Mouse (Mus musculus): ENCODE results near the gene Bnc1. TPM values are rescaled to one million over a fixed set of nuclear protein-coding genes. Genes with fewer than 3 reads are reported as not detected.

The Bnc1 gene
- total and polyA plus RNA-seq, 3 experiments, result not detected

DNA sequence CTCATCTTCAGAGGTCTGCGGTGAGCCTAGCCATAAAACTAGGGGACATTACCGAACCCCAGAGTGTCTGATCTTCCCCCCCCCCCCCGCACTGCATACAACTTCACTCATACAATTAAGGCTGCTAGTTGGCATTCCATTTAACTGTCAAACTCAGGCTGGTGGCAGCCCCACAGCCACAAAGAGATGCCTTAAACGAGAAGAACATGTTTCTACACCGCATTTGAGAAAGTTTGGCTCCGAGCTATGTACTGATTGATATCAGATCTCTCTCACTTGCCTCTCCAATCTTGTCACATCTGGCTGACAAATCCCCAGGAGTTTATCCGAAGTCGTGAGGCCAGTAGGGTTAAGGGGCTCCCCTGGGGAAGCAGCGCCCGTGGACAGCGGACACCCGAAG is 976 bp downstream of the Bnc1 start:
- TF ChIP-seq PAX5 (IDR thresholded peaks at IDR 0.05; ENCODE audit: low read length) (no peak), MAZ (IDR thresholded peaks at IDR 0.05; ENCODE audit: low read depth, low read length) (no peak), ZKSCAN1 (IDR thresholded peaks at IDR 0.05; ENCODE audit: borderline replicate concordance, low read depth, low read length) (no peak), MYC (IDR thresholded peaks at IDR 0.05; ENCODE audit: low read depth, low read length) (no peak), SMC3 (IDR thresholded peaks at IDR 0.05; ENCODE audit: low read depth, low read length) (no peak), CTCF (conservative IDR thresholded peaks at IDR 0.05 in 1 of 2, IDR thresholded peaks at IDR 0.05 in 1 of 2; ENCODE audit: low read depth in 2 of 2, low read length in 2 of 2) (no peak), NRF1 (IDR thresholded peaks at IDR 0.05; ENCODE audit: low read depth, low read length) (no peak), IRF4 (IDR thresholded peaks at IDR 0.05; ENCODE audit: low read depth, low read length) (no peak), MAFK (IDR thresholded peaks at IDR 0.05; ENCODE audit: insufficient replicate concordance, low read length) (no peak), ZNF384 (IDR thresholded peaks at IDR 0.05; ENCODE audit: low read depth, low read length) (no peak), POLR2A (IDR thresholded peaks at IDR 0.05; ENCODE audit: low read depth, low read length) (no peak), SIN3A (IDR thresholded peaks at IDR 0.05; ENCODE audit: low read length) (no peak), ZMIZ1 (IDR thresholded peaks at IDR 0.05; ENCODE audit: low read depth, low read length) (no peak), RCOR1 (conservative IDR thresholded peaks at IDR 0.05; ENCODE audit: low read depth, low read length) (no peak), E2F4 (IDR thresholded peaks at IDR 0.05; ENCODE audit: insufficient replicate concordance, low read depth, low read length) (no peak)
- Histone ChIP-seq H3K36me3 (replicated peaks in 1 of 2; ENCODE audit: control insufficient read depth in 1 of 2, insufficient read depth in 1 of 2, low read length in 1 of 2) (no peaks in the 10 kb centered on the region), H3K9me3 (replicated peaks; ENCODE audit: low read length) (peaks cover 10% of the 10 kb centered on the region), H3K79me2 (replicated peaks; ENCODE audit: control insufficient read depth, extremely low read depth, insufficient read depth, poor library complexity, severe bottlenecking) (no peaks in the 10 kb centered on the region), H3K9ac (ENCODE audit: insufficient read depth, low read depth) (no peak overlapping the region), H3K27me3 (replicated peaks) (no peaks in the 10 kb centered on the region), H3K27ac (ENCODE audit: insufficient read depth, low read depth) (no peak overlapping the region), H3K4me3 (replicated peaks in 1 of 3; ENCODE audit: low read depth in 2 of 3, low read length in 2 of 3, poor library complexity in 1 of 3) (no peak overlapping the region), H3K4me1 (ENCODE audit: control insufficient read depth in 1 of 2, insufficient read depth in 2 of 2) (0 out of 4 replicates have a peak, but pooled peaks cover 0 to under 1% of the 10 kb centered on the region in 2 experiments), H3K4me2 (ENCODE audit: insufficient read depth, low read depth, poor library complexity, severe bottlenecking) (no peak overlapping the region)
- no peak for DNase-seq (ENCODE audit: extremely low read depth)
- in situ Hi-C loops (cut with MboI; ENCODE audit: low pct_ligation_motif_present, low pct_unique_long_range_greater_than_20kb, low sequenced_read_pairs) (no loop called here), dilution Hi-C loops (cut with MboI; ENCODE audit: extremely low pct_ligation_motif_present, extremely low pct_unique_long_range_greater_than_20kb, low sequenced_read_pairs) (no loop called here)

DNA sequence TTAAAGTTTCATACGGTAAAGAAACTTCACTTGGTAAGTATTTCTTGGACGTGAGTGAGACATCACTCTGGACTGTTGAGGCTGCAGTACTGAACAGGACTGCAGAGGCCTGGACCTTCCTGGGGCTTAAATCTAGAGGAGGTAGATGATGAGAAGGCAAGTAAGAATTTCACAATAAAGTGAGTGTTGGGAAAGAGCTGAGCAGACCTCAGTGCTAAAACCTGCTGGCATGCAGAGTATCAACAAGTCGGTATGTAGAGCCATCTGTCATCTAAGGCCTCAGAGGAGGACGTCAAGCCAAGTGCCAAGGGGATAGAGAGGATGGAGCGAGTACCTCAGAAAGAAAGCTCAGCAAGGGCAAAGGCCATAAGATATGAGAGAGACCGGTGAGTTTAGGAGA is 8.4 kb downstream of the Bnc1 start:
- no peak overlapping the region for H3K4me2 ChIP-seq (ENCODE audit: insufficient read depth, low read depth, poor library complexity, severe bottlenecking)
- H3K36me3 ChIP-seq (replicated peaks in 1 of 2; ENCODE audit: control insufficient read depth in 1 of 2, insufficient read depth in 1 of 2, low read length in 1 of 2), result no peaks in the 10 kb centered on the region
- DNase-seq (ENCODE audit: extremely low read depth), result no peak
- H3K9me3 ChIP-seq (replicated peaks; ENCODE audit: low read length), result no peaks in the 10 kb centered on the region
- H3K27me3 ChIP-seq (replicated peaks), result no peaks in the 10 kb centered on the region
- H3K4me1 ChIP-seq (ENCODE audit: control insufficient read depth in 1 of 2, insufficient read depth in 2 of 2), result 0 out of 4 replicates have a peak, but pooled peaks cover 0 to 2% of the 10 kb centered on the region in 2 experiments
- H3K27ac ChIP-seq (ENCODE audit: insufficient read depth, low read depth), result no peak overlapping the region
- H3K4me3 ChIP-seq (replicated peaks in 1 of 3; ENCODE audit: low read depth in 2 of 3, low read length in 2 of 3, poor library complexity in 1 of 3), result no peak overlapping the region
- in situ Hi-C loops (cut with MboI; ENCODE audit: low pct_ligation_motif_present, low pct_unique_long_range_greater_than_20kb, low sequenced_read_pairs), result no loop called here
- dilution Hi-C loops (cut with MboI; ENCODE audit: extremely low pct_ligation_motif_present, extremely low pct_unique_long_range_greater_than_20kb, low sequenced_read_pairs), result no loop called here
- H3K9ac ChIP-seq (ENCODE audit: insufficient read depth, low read depth), result no peak overlapping the region
- H3K79me2 ChIP-seq (replicated peaks; ENCODE audit: control insufficient read depth, extremely low read depth, insufficient read depth, poor library complexity, severe bottlenecking), result no peaks in the 10 kb centered on the region
- TF ChIP-seq MAZ (IDR thresholded peaks at IDR 0.05; ENCODE audit: low read depth, low read length), result no peak

DNA sequence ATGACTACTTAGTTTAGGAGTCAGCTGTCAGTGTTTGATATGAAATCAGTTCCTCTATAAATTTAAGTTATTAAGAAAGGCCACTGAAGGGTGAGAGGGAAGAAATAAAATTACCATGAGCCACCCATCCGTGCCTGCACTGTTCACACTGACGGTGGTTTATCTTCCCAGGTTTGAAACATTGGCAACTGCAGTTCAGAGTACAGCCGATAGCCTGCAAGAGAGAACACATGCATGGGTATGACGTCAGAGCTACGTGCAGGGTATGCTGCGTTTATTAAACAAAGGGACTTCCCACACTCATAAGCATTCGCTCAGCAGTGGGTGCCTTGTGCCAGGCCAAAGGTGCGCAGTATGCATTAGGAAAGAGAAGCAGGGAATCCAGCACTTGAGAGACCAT is 13.8 kb downstream of the Bnc1 start:
- Histone ChIP-seq H3K79me2 (replicated peaks; ENCODE audit: control insufficient read depth, extremely low read depth, insufficient read depth, poor library complexity, severe bottlenecking) (no peaks in the 10 kb centered on the region), H3K9ac (ENCODE audit: insufficient read depth, low read depth) (no peak overlapping the region), H3K4me2 (ENCODE audit: insufficient read depth, low read depth, poor library complexity, severe bottlenecking) (no peak overlapping the region), H3K9me3 (replicated peaks; ENCODE audit: low read length) (no peaks in the 10 kb centered on the region), H3K4me1 (ENCODE audit: control insufficient read depth in 1 of 2, insufficient read depth in 2 of 2) (no peaks in the 10 kb centered on the region), H3K36me3 (replicated peaks in 1 of 2; ENCODE audit: control insufficient read depth in 1 of 2, insufficient read depth in 1 of 2, low read length in 1 of 2) (no peaks in the 10 kb centered on the region), H3K27me3 (replicated peaks) (no peaks in the 10 kb centered on the region), H3K27ac (ENCODE audit: insufficient read depth, low read depth) (no peak overlapping the region), H3K4me3 (replicated peaks in 1 of 3; ENCODE audit: low read depth in 2 of 3, low read length in 2 of 3, poor library complexity in 1 of 3) (no peak overlapping the region)
- in situ Hi-C loops (cut with MboI; ENCODE audit: low pct_ligation_motif_present, low pct_unique_long_range_greater_than_20kb, low sequenced_read_pairs) (no loop called here), dilution Hi-C loops (cut with MboI; ENCODE audit: extremely low pct_ligation_motif_present, extremely low pct_unique_long_range_greater_than_20kb, low sequenced_read_pairs) (no loop called here)
- DNase-seq (ENCODE audit: extremely low read depth), result no peak
- TF ChIP-seq SIN3A (IDR thresholded peaks at IDR 0.05; ENCODE audit: low read length) (no peak), POLR2A (IDR thresholded peaks at IDR 0.05; ENCODE audit: low read depth, low read length) (no peak), EP300 (IDR thresholded peaks at IDR 0.05; ENCODE audit: low read length) (no peak), MYC (IDR thresholded peaks at IDR 0.05; ENCODE audit: low read depth, low read length) (no peak), ELF1 (IDR thresholded peaks at IDR 0.05; ENCODE audit: low read depth, low read length) (no peak), NELFE (IDR thresholded peaks at IDR 0.05; ENCODE audit: low read depth, low read length) (no peak), HCFC1 (IDR thresholded peaks at IDR 0.05; ENCODE audit: low read depth, low read length) (no peak), TBP (conservative IDR thresholded peaks at IDR 0.05; ENCODE audit: low read depth, low read length) (no peak), E2F4 (IDR thresholded peaks at IDR 0.05; ENCODE audit: insufficient replicate concordance, low read depth, low read length) (no peak), MXI1 (IDR thresholded peaks at IDR 0.05; ENCODE audit: low read depth, low read length) (no peak), MAZ (IDR thresholded peaks at IDR 0.05; ENCODE audit: low read depth, low read length) (no peak), RCOR1 (conservative IDR thresholded peaks at IDR 0.05; ENCODE audit: low read depth, low read length) (no peak), CHD2 (IDR thresholded peaks at IDR 0.05; ENCODE audit: low read length) (no peak), USF1 (IDR thresholded peaks at IDR 0.05; ENCODE audit: low read depth, low read length) (no peak), TCF12 (IDR thresholded peaks at IDR 0.05; ENCODE audit: low read depth, low read length) (no peak), ZKSCAN1 (IDR thresholded peaks at IDR 0.05; ENCODE audit: borderline replicate concordance, low read depth, low read length) (no peak), GABPA (IDR thresholded peaks at IDR 0.05; ENCODE audit: insufficient replicate concordance, low read depth, low read length) (no peak), PAX5 (IDR thresholded peaks at IDR 0.05; ENCODE audit: low read length) (no peak), USF2 (conservative IDR thresholded peaks at IDR 0.05; ENCODE audit: low read depth, low read length) (no peak)
